Mouse (Mus musculus) gastrocnemius, adult 2 months (tissue): ENCODE results near the gene Mrpl4. TPM values are rescaled to one million over a fixed set of nuclear protein-coding genes. Genes with fewer than 3 reads are reported as not detected.

ENCODE experiments used
- DNase-seq: peaks from one replicate; pipeline ENCODE4 v3.0.0; 2022
- H3K27ac ChIP-seq: fragments of 200-600 bp; 2 replicates; pipeline ENCODE4 v1.8.1; 2022; ENCODE audit warnings: mild to moderate bottlenecking
- H3K4me3 ChIP-seq: fragments of 200-600 bp; 2 replicates; pipeline ENCODE4 v1.8.1; 2022; ENCODE audit warnings: mild to moderate bottlenecking, moderate library complexity
- CTCF ChIP-seq: fragments of 200-600 bp; IDR thresholded peaks from 2 replicates; pipeline ENCODE4 v1.8.1; 2022; ENCODE audit warnings: antibody characterized with exemption, mild to moderate bottlenecking, moderate library complexity
- intact Hi-C: fragments of 180-260 bp; cut with DNase I; formaldehyde crosslinking; loops from one replicate; pipeline ENCODE4 v1.15.1; 2025
- total RNA-seq, 2 experiments: library from RNA; stranded (reverse); gene quantifications; 2 replicates each; pipeline ENCODE4 v1.2.3; 2021

Mrpl4 gene
- total RNA-seq, 2 experiments from 2014 or later, result 51.8 to 70.0 TPM

DNA sequence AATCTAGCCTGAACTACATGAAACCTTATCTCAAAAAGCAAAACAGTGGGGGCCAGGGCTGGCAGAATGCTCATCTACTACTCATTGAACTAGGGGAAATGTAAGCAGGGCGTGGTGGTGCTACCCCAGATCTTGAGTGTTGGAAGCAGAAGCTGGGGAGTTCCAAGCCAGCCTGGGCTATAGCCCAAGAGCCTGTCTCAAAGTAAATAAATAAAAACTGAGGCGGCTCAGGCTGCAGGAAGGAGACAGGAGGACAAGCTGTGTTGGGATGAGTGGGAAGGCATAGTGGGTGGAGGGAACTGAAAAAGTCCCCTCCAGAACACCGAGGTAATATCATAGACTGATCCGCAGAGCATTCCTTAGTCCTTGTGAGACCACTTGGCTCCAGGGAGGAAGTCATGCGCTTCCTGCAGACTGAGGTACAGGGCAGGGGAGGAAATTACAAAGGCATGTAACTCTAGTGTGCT lies 9.3 kb downstream of the Mrpl4 start:
- peak overlapping the region; percentile 71 for H3K27ac ChIP-seq
- intact Hi-C loops, result no loop called here
- peak overlapping the region; percentile 13; the same call in 1 of the 2 replicates for H3K4me3 ChIP-seq
- TF ChIP-seq CTCF, result no peak
- DNase-seq, result peak; percentile 42

DNA sequence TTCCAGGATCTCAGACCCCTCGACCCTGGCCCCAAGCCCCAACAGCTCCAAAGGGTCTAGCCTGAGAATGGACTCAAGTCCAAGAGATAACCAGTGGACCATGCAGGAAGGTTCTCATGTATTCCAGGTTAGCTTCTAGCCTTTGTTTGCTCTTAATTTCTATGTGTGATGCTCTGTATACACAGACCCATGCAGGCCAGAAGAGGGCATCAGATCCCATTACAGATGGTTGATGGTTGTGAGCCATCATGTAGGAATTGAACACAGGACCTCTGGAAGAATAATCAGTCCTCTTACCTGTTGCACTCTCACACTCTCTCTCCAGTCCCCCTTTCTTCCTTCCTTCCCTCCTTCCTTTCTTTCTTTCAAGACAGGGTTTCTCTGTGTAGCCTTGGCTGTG lies 9.8 kb downstream of the Mrpl4 start:
- no peak; the same call in 1 of the 2 replicates for TF ChIP-seq CTCF
- H3K27ac ChIP-seq, result peak overlapping the region; percentile 71
- peak overlapping the region; percentile 13; the same call in 1 of the 2 replicates for H3K4me3 ChIP-seq
- DNase-seq, result no peak
- intact Hi-C loops, result no loop called here

DNA sequence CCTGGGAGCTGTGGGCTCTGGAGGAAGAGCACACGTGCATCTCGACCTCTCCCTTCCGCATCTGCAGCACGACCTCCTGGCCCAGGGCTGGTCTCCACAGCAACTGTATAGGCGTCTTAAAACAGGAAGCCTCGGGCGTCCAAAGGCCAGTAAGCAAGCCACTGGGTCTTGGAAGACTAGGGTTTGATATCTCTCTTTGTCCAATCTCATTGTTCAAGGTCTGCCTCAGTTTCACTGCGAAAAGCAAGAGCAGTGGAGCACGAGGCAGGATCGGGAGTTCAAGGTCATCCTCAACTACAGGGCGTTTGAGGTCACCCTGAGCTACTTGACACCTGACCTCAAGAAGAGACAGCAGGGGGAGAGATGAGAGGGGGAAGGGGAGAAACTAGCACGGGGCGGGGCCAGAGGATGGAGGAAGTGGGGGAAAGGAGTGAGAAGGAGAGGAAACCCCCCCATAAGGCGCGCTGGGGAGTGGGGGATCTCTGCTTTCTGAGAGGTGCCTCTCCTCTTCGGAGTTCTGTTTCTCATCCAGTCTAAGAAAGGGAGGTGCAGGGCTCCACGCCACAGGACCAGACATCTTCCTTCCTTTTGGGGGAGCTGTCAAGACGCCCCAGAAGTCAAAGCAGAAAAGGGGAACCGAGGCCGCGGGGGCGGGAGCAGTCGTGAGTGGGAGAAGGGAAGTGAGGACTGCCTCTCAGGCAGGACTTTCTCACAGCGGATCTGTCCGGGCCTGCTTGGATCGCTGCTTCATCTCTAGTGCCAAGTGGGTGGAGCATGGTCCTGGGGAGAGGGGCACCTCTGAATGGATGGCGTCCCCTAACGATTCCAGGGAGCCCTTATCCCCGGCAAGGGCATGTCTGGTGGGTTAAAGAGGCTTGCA lies 12.4 kb downstream of the Mrpl4 start:
- Histone ChIP-seq H3K27ac (peak overlapping the region; percentile 73), H3K4me3 (peak overlapping the region; percentile 74)
- intact Hi-C loops, result no loop called here
- no peak for TF ChIP-seq CTCF
- peak; percentile 70 for DNase-seq

DNA sequence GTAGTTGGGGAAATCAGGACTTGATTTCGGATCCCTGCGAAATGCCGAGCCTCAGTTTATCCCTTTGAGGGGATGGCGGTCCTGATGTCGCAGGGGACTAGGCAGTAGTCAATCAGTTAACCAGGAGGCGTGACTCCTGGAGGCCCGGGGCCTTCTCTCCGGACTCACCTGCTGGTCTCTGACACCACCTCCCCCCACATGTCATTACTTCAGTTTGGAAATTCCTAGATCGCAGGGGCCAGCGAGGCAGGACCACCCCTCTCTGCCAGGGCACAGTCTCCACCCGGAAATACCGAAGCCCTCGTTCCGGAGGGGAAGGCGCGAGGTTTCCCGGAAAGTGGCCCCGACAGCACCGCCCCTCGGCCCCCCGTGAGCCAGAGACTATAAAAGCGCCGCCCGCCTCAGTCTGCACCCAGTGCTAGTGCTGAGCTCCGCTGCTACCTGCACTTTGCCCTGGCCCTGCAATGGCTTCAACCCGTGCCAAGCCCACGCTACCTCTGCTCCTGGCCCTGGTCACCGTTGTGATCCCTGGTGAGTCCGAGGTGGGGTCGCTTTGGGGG lies 13.1 kb downstream of the Mrpl4 start, which contains the start of gene Icam1:
TSS of gene Icam1 (plus strand) at position 415 of the 560 bp plus-strand sequence.
- peak; percentile 73 for DNase-seq
- intact Hi-C loops, result no loop called here
- Histone ChIP-seq H3K4me3 (peak within 1 kb of the TSS; percentile 74), H3K27ac (peak within 1 kb of the TSS; percentile 73)
- TF ChIP-seq CTCF, result no peak

DNA sequence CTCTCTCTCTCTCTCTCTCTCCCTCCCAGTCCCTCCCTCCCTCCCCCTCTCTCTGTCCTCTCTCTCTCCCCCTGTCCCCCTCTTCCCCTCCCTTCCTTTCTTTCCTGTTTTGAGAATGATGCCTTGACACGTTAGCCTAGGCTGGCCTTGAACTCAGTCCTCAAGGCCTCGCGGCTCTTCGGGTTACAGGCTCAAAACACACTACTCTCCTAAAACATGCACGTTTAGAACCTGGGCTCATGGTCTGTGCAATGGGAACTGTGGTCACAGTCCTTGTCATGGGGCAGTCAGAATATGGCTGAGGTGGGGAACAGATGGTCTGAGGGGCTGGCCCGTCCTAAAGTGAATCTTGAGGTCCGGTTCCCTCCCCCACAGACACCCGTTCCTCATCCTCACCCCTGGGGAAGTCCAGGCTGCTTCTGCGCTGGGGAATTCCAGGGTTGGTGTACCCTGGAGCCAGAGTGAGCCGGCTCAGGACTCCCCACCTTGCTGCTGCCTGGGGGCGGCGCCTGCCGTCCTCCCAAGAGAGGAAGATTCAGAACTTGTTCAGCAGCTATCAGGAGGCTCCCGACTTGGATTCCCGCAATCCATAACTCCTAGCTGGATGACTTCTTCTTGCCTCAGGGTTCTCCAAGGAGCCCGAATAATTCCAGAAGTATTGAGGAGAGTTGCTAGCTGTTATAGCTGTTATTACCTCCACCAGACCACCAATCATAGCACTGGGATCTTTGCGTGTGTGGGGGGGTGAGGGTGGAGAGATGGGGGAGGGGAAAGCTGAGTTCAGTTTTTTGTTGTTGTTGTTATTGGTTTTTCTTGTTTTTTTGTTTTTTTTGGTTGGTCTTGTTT lies 14.0 kb downstream of the Mrpl4 start:
- Histone ChIP-seq H3K27ac (peak overlapping the region; percentile 73), H3K4me3 (peak overlapping the region; percentile 74)
- DNase-seq, result no peak
- no peak for TF ChIP-seq CTCF
- intact Hi-C loops, result no loop called here

DNA sequence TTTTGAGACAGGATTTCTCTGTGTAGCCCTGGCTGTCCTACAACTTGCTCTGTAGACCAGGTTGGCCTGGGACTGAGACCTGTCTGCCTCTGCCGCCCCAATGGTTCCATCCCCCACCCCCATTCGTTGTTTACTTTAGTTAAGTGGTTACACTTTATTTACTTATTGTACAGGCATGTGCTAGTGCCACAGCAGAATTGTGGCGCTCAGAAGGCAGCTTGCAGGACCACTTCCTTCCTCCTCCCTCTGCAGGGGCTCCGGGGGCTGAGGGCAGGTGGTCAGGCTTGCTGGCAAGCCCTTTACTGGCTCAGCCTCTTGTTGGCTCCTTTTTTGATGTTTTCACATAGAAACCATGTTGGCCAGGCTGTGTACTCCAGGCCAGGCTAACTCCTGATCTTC lies 14.6 kb downstream of the Mrpl4 start:
- intact Hi-C loops, result no loop called here
- TF ChIP-seq CTCF, result no peak
- H3K4me3 ChIP-seq, result peak overlapping the region; percentile 74
- no peak overlapping the region for H3K27ac ChIP-seq
- DNase-seq, result no peak

- DNase-seq, result no peak
- Histone ChIP-seq H3K4me3 (no peak overlapping the region), H3K27ac (no peak overlapping the region)
- intact Hi-C loops, result no loop called here
- no peak for TF ChIP-seq CTCF
Measured at GRCm38 (mm10) chr9:21018600-21018999, 16.1 kb downstream of the Mrpl4 start.

DNA sequence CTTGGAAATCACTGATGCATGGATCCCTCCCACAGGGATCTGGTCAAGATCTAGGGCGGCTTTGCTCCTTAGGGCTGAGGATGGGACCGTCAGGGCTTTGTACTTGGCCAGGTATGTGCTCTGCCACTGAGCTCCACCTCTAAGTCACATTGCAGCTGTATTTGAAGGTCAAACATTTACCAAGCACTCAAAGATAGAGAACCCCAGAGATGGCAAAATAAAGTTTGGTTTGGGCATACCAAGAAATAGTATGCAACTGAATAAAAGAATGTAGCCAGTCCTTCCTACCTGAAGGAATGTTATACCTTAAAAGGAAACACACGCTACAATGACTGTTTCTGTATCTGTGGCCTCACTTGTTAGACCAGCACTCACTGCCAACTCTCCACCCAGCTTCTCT lies 18.8 kb downstream of the Mrpl4 start:
- intact Hi-C loops, result no loop called here
- TF ChIP-seq CTCF, result no peak
- Histone ChIP-seq H3K4me3 (no peak overlapping the region), H3K27ac (no peak overlapping the region)
- no peak for DNase-seq

DNA sequence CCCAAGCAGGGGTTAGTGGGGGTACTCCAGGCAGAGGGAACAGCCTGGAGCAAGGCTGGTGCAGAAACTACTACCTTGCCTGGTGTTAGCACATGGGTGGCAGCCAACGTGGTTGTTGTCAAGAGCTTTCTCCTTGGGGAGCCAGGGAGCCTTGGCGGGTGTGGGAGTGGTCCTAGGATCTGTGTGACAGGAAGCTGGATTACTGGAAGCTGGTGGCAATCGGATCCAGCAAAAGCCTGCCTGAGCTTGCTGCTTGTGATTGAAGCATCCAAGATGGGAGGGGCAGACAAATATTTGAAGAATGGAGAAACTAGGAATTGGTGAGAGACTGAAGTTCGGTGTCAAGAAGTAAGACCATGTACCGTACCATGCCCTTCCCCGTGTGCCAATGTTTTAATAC lies 19.8 kb downstream of the Mrpl4 start:
- intact Hi-C loops, result no loop called here
- TF ChIP-seq CTCF, result no peak

DNA sequence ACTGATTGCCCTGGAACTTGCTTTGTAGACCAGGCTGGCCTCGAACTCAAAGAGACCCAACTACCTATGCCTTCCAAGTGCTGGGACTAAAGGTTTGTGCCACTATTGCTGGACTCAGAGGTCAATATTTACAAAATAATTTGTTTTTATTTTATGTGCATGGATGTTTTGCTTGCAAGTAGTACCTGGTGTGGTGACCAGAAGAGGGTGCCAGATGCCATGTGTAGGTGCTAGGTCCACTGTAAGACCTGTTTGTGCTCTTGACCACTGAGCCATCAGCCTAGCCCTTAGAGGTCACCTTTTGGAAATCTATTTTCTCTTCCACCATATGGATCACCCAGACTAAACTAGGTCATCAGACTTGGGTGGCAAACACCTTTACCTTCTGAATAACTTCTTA lies 20.2 kb downstream of the Mrpl4 start:
- intact Hi-C loops, result no loop called here
- H3K27ac ChIP-seq, result no peak overlapping the region
- TF ChIP-seq CTCF, result no peak
- no peak overlapping the region for H3K4me3 ChIP-seq
- DNase-seq, result no peak

More for the DNA sequence above, 19.8 kb downstream of the Mrpl4 start:
- Histone ChIP-seq H3K4me3 (no peak overlapping the region), H3K27ac (no peak overlapping the region)
- no peak for DNase-seq

- no peak for TF ChIP-seq CTCF
- no peak for DNase-seq
- intact Hi-C loops, result no loop called here
- no peak overlapping the region for H3K4me3 ChIP-seq
- no peak overlapping the region for H3K27ac ChIP-seq
Measured at GRCm38 (mm10) chr9:21025258-21025810, 22.8 kb downstream of the Mrpl4 start.

DNA sequence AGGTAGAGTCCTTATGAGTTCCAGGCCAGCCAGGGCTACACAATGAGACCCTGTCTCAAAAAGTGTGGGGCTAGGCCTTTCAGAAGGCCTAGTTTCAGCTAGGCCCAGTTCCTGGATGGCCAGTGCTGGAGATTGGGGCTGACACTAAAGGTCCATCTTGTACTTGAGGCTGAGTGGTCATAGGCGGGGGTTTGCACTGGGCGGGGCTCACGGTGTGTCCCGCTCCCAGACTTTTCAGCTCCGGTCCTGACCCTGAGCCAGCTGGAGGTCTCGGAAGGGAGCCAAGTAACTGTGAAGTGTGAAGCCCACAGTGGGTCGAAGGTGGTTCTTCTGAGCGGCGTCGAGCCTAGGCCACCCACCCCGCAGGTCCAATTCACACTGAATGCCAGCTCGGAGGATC lies 24.3 kb downstream of the Mrpl4 start:
- Histone ChIP-seq H3K27ac (no peak overlapping the region), H3K4me3 (no peak overlapping the region)
- TF ChIP-seq CTCF, result no peak
- no peak for DNase-seq
- intact Hi-C loops, result no loop called here
